Mouse (Mus musculus): ENCODE data around the gene Duoxa2. TPM values are rescaled to one million over a fixed set of nuclear protein-coding genes. Genes with fewer than 3 reads are reported as not detected.
A peak's percentile ranks its signal among the peaks of the same experiment; 100 is the strongest.

The Duoxa2 gene
- polyA plus RNA-seq, 1 experiment from 2014 or later = not detected

DNA sequence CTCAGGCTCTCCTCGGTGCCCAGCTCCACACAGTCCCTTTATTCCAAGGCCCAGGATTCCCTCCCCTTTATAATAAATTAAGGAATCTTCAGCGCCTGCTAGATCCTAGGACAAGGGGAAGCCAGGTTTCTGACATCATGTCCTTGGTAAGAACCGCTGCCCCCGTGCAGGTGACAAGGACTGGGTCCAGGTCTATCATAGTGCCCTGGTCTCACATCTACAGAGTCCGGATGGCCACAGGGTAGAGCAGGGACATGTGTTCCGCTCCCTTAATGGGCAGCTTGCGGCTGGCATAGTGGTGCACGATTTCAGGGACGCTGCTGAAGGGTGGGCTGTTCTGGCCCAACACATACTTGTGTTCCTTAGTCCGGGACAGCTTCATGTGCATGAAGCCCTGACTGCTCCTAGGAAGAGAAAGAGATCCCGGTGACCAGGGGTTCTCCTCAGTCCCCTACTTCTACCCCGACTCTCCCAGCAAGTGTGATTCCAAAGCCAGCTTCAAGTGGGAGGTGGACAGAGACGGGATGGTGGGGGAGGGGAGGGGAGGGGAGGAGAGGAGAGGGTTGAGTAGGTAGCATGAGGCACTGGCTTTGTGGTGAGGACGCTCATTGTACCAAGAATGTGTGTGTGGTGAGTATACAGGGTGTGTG, 50.6 kb downstream of the Duoxa2 start:
- Histone ChIP-seq H3K4me1 (replicated peaks) (peaks cover 58% of the 10 kb centered on the region), H3K4me3 (peak overlapping the region; percentile 64), H3K36me3 (peaks cover 34% of the 10 kb centered on the region), H3K9me3 (no peaks in the 10 kb centered on the region), H3K27me3 (ENCODE audit: insufficient read depth, poor library complexity, severe bottlenecking) (no peaks in the 10 kb centered on the region), H3K27ac (peak overlapping the region; percentile 99)
- no peak for DNase-seq (ENCODE audit: low spot score)
- 6% methylated on average over 14 of the region's 14 CpGs for WGBS

DNA sequence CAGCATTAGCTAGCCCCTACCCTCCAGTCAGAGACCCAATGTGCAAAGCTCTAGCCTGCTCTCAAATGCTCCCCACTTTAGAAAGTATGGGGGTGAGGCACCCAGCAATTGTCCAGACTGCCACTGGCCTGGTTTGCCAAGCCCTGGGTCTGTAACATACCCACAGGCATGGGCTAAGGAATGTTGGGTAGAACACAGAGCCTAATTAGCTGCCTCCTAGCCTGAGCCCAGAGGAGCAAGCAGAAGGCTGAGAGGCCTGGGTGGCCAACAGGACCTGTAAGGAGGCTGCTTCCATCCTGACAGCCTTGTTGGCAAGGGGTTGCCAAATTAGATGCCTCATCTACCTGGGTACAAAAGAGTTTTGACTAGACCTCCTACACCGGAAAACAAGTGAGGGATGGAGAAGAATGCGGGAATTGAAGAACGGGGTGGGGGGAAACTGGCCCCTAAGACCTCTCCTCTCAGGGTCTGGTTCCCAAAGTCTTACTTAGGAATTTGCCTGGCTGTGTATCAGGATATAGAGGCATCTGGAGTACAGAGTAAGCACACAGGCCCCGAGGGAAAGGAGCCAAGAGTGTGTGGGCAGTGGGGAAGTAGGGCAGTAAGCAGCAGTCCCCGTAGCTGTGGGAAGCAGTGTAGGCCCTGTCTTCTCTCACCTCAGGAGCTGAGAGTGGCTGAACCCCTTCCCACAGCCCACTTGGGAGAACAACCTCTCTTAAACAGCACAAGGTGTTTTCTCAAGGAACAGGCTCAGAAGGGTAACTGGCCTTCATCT, 52.6 kb downstream of the Duoxa2 start:
- DNase-seq (ENCODE audit: low spot score) = no peak
- no peaks in the 10 kb centered on the region for H3K27me3 ChIP-seq (ENCODE audit: insufficient read depth, poor library complexity, severe bottlenecking)
- peak overlapping the region; percentile 67 for H3K27ac ChIP-seq
- 76% methylated on average over 5 of the region's 5 CpGs for WGBS
- peaks cover 76% of the 10 kb centered on the region for H3K4me1 ChIP-seq (replicated peaks)
- H3K9me3 ChIP-seq = no peaks in the 10 kb centered on the region
- no peak overlapping the region for H3K4me3 ChIP-seq
- H3K36me3 ChIP-seq = peaks cover 55% of the 10 kb centered on the region

DNA sequence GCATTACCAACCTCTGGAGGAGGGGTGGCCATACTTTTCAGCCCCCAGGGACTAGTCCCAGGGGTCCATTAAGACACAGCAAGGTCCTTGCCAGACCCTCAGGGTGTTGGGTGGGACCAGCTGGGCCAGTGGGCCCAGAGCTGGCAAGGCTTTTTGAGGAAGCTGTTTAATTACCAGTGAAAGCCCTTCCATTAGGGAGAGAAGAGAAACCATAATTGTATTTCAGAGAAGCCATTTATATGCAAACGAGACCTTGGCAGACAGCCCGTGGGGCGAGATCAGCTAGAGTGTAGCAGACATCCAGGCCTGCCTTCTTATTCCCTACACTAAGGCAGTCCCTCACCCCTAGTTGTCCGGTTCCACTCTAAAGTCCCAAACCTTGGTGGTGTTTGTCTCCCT, 53.2 kb downstream of the Duoxa2 start:
- Histone ChIP-seq H3K36me3 (peaks cover 60% of the 10 kb centered on the region), H3K4me3 (no peak overlapping the region), H3K9me3 (no peaks in the 10 kb centered on the region), H3K27me3 (ENCODE audit: insufficient read depth, poor library complexity, severe bottlenecking) (no peaks in the 10 kb centered on the region), H3K4me1 (replicated peaks) (peaks cover 77% of the 10 kb centered on the region), H3K27ac (peak overlapping the region; percentile 67)
- 52% methylated on average over 4 of the region's 4 CpGs for WGBS
- no peak for DNase-seq (ENCODE audit: low spot score)

Other genes with a start within 250 kb of the Duoxa2 start
- gene Spg11, start 180.5 kb upstream of the Duoxa2 start, polyA plus RNA-seq (2016; fragmentation: Nextera tagmentation; extraction: Ambion mirVana) = 11.2 and 11.5 TPM in 2 replicates
- 117 TPM in 2 replicates for gene B2m, start 151.2 kb upstream of the Duoxa2 start, polyA plus RNA-seq (2016; fragmentation: Nextera tagmentation; extraction: Ambion mirVana)
- gene Trim69, start 138.2 kb upstream of the Duoxa2 start, polyA plus RNA-seq (2016; fragmentation: Nextera tagmentation; extraction: Ambion mirVana) = 0.09 TPM in 1 of 2 replicates, not detected in the other
- gene Patl2, start 112.7 kb upstream of the Duoxa2 start, polyA plus RNA-seq (2016; fragmentation: Nextera tagmentation; extraction: Ambion mirVana) = not detected in 2 replicates
- not detected in 2 replicates for gene Terb2, start 112.6 kb upstream of the Duoxa2 start, polyA plus RNA-seq (2016; fragmentation: Nextera tagmentation; extraction: Ambion mirVana)
- gene Sord, start 64.2 kb upstream of the Duoxa2 start, polyA plus RNA-seq (2016; fragmentation: Nextera tagmentation; extraction: Ambion mirVana) = 28.2 and 38.3 TPM in 2 replicates
- not detected in 2 replicates for gene Duox2, start 451 bp upstream of the Duoxa2 start, polyA plus RNA-seq (2016; fragmentation: Nextera tagmentation; extraction: Ambion mirVana)
- gene Duoxa1, start 14.8 kb downstream of the Duoxa2 start, polyA plus RNA-seq (2016; fragmentation: Nextera tagmentation; extraction: Ambion mirVana) = not detected in 2 replicates
- gene Duox1, start 16.8 kb downstream of the Duoxa2 start, polyA plus RNA-seq (2016; fragmentation: Nextera tagmentation; extraction: Ambion mirVana) = 0.04 TPM in 1 of 2 replicates, not detected in the other
- 8.8 and 9.6 TPM in 2 replicates for gene Shf, start 70.3 kb downstream of the Duoxa2 start, polyA plus RNA-seq (2016; fragmentation: Nextera tagmentation; extraction: Ambion mirVana)
- gene Slc28a2, start 127.6 kb downstream of the Duoxa2 start, polyA plus RNA-seq (2016; fragmentation: Nextera tagmentation; extraction: Ambion mirVana) = not detected in 2 replicates
- not detected in 2 replicates for gene Gm14085, start 186.0 kb downstream of the Duoxa2 start, polyA plus RNA-seq (2016; fragmentation: Nextera tagmentation; extraction: Ambion mirVana)

Data from hindbrain, embryonic 10.5 days (tissue).